Mouse (Mus musculus) neural tube, embryonic 14.5 days (tissue): ENCODE data around the gene Obscn. TPM values are rescaled to one million over a fixed set of nuclear protein-coding genes. Genes with fewer than 3 reads are reported as not detected.

ENCODE experiments used
- ATAC-seq: fragments of 200-750 bp; cut with Nextera tagmentation; 2 replicates; pipeline ENCODE4 v1.8.0; 2017; ENCODE audit warnings: low read depth, mild to moderate bottlenecking, moderate TSS enrichment, moderate library complexity
- H3K27ac ChIP-seq: fragments of 300-500 bp; sonication (generic); 2 replicates; pipeline ENCODE4 v1.5.1; 2014; ENCODE audit warnings: low read depth, mild to moderate bottlenecking, control low read depth, low read length, moderate library complexity, mixed read lengths
- H3K27me3 ChIP-seq: fragments of 300-500 bp; sonication (generic); 2 replicates; pipeline ENCODE4 v1.6.1; 2014; ENCODE audit warnings: low read length; ENCODE audit not compliant: control insufficient read depth, insufficient read depth
- H3K36me3 ChIP-seq: fragments of 300-500 bp; sonication (generic); 2 replicates; pipeline ENCODE4 v1.6.1; 2014; ENCODE audit warnings: low read length, mixed read lengths; ENCODE audit not compliant: control insufficient read depth, insufficient read depth
- H3K4me1 ChIP-seq: fragments of 300-500 bp; sonication (generic); 2 replicates; pipeline ENCODE4 v1.6.1; 2014; ENCODE audit warnings: low read length; ENCODE audit not compliant: control insufficient read depth, insufficient read depth
- H3K4me2 ChIP-seq: fragments of 300-500 bp; sonication (generic); 2 replicates; pipeline ENCODE4 v1.6.1; 2014; ENCODE audit warnings: mild to moderate bottlenecking, low read depth, low read length, control low read depth
- H3K4me3 ChIP-seq: fragments of 300-500 bp; sonication (generic); 2 replicates; pipeline ENCODE4 v1.5.1; 2014; ENCODE audit warnings: low read depth, low read length, control low read depth, mixed read lengths
- H3K9ac ChIP-seq: fragments of 300-500 bp; sonication (generic); replicated peaks from 2 replicates; pipeline ENCODE4 v1.6.1; 2014; ENCODE audit warnings: low read depth, mild to moderate bottlenecking, control low read depth, low read length, mixed read lengths
- H3K9me3 ChIP-seq: fragments of 300-500 bp; sonication (generic); 2 replicates; pipeline ENCODE4 v1.6.1; 2016; ENCODE audit warnings: low read length; ENCODE audit not compliant: control insufficient read depth
- WGBS: fragments of 180-500 bp; shearing (Covaris S2); extraction: QIAGEN DNeasy Blood & Tissue Kit; methylation state at CpG from one replicate; pipeline ENCODE4 v1.1.7; 2014; 5-methylcytosine and 5-hydroxymethylcytosine counted together
- polyA plus RNA-seq: library from polyadenylated mRNA; unstranded; fragments of >200 nt; fragmentation: Nextera tagmentation; extraction: Ambion mirVana; gene quantifications from 2 replicates; pipeline ENCODE4 v1.2.1, GENCODE M21; 2014

Gene Obscn
- polyA plus RNA-seq, 1 experiment from 2014 or later, result 0.74 TPM

DNA sequence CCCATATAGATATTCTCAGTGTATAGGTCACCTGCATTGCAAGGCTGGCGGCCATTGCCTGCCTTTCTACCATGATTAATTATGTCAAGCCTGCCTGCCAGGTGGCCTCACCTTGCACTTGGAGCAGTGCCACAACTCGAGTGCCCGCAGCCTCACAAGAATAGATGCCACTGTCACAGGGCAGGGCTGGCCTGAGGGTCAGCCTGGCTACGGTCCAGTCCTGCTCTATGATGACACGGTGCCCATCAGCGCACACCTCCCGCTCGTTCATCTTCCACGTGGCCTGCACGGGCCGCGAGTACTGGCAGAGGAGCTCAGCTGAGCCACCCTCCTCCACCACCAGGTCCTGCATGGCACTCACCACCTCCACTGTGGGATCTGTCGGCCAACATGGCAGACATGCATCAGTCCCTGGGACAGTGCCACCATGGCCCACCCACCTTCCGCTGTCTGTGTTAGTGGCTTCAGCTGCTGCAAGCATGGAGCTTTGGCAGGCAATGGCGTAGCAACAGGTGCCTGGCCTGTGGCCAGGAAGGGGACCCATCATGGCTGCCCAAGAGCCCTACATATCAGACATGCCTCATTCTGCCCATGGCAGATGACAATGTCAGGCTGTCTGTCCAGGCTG lies 91.4 kb downstream of the Obscn start:
- Histone ChIP-seq H3K27me3 (no peaks in the 10 kb centered on the region), H3K9ac (no peak overlapping the region), H3K36me3 (no peaks in the 10 kb centered on the region), H3K4me1 (no peaks in the 10 kb centered on the region), H3K9me3 (no peaks in the 10 kb centered on the region), H3K27ac (no peak overlapping the region), H3K4me2 (no peak overlapping the region), H3K4me3 (no peak overlapping the region)
- WGBS, result 92% methylated on average over 15 of the region's 15 CpGs
- ATAC-seq, result no peak

DNA sequence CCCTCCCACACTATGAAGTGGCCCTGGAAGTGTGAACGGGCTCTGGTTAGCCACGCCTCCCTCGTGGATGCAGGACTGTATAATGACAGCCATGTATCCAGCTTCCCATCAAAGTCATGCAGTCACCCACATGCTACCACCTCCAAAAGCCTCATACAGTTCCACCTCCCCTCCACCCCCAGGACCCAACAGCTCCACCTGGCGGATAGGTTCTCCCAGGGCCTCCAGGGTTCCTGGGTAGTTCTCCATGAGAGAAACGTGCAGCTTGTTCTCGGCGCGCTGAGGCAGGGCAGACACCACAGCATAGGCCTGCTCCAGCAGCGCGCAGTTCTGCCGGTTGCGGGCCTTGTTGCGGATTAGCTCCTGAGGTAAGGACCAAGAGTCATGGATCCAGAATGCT lies 107.2 kb downstream of the Obscn start:
- WGBS, result 91% methylated on average over 13 of the region's 13 CpGs
- Histone ChIP-seq H3K27me3 (no peaks in the 10 kb centered on the region), H3K4me1 (no peaks in the 10 kb centered on the region), H3K4me2 (no peak overlapping the region), H3K4me3 (no peak overlapping the region), H3K27ac (no peak overlapping the region), H3K9ac (no peak overlapping the region), H3K36me3 (no peaks in the 10 kb centered on the region), H3K9me3 (no peaks in the 10 kb centered on the region)
- ATAC-seq, result no peak

DNA sequence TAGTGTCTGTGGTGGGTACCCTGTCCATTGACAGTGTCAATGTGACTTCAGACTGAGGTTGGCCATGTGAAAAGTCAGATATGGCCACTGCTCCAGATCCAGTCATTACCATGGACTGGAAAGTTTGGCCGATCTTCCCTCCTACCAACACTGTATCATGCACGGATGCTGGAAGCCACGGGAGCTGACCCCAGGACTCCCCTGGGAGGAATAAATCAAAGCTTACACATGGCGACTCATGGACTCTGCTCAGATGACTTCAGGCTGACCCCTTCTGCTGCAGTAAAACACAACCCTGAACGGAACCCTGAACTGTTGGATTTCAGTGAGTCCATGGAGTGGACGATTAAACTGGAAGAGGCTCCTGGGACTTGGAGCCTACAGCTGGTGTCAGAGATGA lies 109.8 kb downstream of the Obscn start:
- no peaks in the 10 kb centered on the region for H3K36me3 ChIP-seq

DNA sequence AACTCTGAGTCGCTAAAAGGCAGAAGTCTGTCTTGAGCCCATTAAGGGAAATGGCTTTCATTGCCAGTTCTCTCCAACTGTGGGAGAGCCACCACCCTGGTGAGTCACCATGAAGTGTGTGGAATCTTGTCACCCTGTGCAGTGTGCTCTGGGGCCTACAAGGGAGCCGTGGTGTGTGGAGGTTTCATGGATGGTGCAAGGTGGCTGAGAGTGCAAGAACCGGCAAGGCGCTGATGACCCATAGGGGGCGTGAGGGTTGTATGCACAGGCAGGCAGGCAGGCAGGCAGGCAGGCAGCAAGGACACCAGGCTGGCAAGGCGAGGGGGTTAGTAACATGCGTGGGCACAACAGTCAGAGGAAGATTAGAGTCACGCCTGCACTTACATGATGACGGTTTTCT lies 121.2 kb downstream of the Obscn start:
- H3K4me1 ChIP-seq, result no peaks in the 10 kb centered on the region
- H3K4me2 ChIP-seq, result no peak overlapping the region
- ATAC-seq, result no peak
- H3K9me3 ChIP-seq, result no peaks in the 10 kb centered on the region
- H3K36me3 ChIP-seq, result no peaks in the 10 kb centered on the region
- no peak overlapping the region for H3K27ac ChIP-seq
- 35% methylated on average over 9 of the region's 9 CpGs for WGBS
- H3K4me3 ChIP-seq, result no peak overlapping the region
- no peaks in the 10 kb centered on the region for H3K27me3 ChIP-seq
- H3K9ac ChIP-seq, result no peak overlapping the region

More for the DNA sequence above, 109.8 kb downstream of the Obscn start:
- Histone ChIP-seq H3K9ac (no peak overlapping the region), H3K4me1 (no peaks in the 10 kb centered on the region), H3K27ac (no peak overlapping the region), H3K9me3 (no peaks in the 10 kb centered on the region), H3K4me2 (no peak overlapping the region), H3K27me3 (no peaks in the 10 kb centered on the region), H3K4me3 (no peak overlapping the region)
- WGBS, result 71% methylated on average over 6 of the region's 6 CpGs
- no peak for ATAC-seq

DNA sequence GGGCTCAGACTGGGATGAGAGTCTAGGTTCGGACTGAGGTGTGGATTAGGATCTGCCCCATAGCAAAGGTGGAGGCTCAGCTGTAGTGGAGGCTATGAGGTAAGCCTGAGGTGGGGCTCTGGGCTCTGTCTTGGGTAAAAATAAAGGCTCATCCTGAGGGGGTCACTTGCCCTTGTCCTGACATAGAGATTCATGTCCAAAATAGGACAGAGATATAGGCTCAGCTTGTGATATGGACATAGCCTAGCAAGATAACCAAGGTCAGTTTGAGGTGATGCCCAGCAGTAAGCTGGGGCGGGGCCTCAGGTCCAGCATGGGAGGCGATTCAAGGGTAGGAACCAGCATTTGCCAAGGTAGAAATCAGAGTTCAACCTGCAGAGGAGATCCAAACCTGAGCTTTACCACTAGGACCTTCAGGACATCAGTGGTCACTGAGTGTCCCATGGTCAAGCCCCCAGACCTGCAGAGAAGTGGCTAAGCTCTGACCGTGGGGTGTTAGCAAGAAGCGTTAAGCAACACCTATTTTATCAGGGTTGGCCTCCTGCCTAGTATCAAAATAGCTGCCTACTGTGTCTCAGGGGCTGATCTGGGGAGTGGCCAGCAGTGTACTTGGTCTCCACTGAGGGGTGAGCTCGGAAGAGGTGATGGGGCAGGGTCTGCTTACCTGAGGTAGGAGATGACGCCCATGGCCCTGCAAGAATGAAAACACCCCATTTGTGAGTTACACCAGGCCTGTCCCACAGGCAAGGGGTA lies 133.7 kb downstream of the Obscn start:
- no peaks in the 10 kb centered on the region for H3K27me3 ChIP-seq
- no peak overlapping the region for H3K4me3 ChIP-seq
- ATAC-seq, result no peak
- H3K36me3 ChIP-seq, result no peaks in the 10 kb centered on the region
- no peaks in the 10 kb centered on the region for H3K4me1 ChIP-seq
- WGBS, result 85% methylated on average over 7 of the region's 7 CpGs
- H3K4me2 ChIP-seq, result no peak overlapping the region
- no peak overlapping the region for H3K27ac ChIP-seq
- no peaks in the 10 kb centered on the region for H3K9me3 ChIP-seq
- no peak overlapping the region for H3K9ac ChIP-seq

DNA sequence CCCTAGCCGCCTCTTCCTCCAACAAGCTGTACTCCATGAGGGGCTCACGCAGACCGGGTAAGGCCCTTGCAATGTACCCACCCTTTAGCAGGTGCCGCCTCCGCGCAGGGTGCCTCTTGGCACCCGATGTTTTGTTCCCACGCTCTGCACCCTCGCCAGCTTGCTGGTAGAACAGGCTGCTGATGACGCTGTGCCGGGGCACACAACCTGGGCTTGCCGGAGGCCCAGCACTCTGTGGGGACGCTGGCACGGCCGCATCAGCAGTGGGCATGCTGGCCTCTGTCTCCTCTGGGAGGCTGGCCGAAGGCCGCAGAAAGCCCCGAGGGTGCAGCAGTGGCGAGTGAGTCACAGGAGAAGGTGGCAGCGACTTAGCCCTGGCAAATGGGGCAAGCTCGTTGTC lies 135.6 kb downstream of the Obscn start:
- Histone ChIP-seq H3K27me3 (no peaks in the 10 kb centered on the region), H3K4me1 (no peaks in the 10 kb centered on the region)

DNA sequence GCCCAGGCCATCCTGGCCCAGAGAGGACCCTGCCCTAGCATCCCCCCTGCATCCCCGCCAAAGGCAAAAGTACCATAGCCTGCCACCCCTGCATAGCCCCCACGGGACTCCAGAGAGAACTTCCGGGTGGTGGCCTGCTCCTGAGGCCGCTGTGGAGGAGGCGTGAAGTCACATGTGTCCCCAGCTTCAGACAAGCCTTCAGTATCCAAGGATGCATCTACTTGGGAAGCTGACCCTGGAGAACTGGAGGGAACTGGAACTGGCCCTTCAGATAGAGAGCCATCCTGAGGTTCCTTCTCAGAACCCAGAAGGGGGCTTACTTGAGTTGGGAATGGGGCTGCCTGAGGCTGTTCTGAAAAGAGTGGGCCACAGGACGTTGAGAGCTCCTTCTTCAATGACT lies 136.4 kb downstream of the Obscn start:
- no peak overlapping the region for H3K27ac ChIP-seq
- no peak for ATAC-seq
- no peak overlapping the region for H3K9ac ChIP-seq
- H3K4me2 ChIP-seq, result no peak overlapping the region
- H3K4me1 ChIP-seq, result no peaks in the 10 kb centered on the region
- no peak overlapping the region for H3K4me3 ChIP-seq
- H3K9me3 ChIP-seq, result no peaks in the 10 kb centered on the region
- peaks cover 2% of the 10 kb centered on the region; the same call in 1 of the 2 replicates for H3K27me3 ChIP-seq
- no peaks in the 10 kb centered on the region for H3K36me3 ChIP-seq
- 82% methylated on average over 6 of the region's 6 CpGs for WGBS

More for the DNA sequence above, 135.6 kb downstream of the Obscn start:
- Histone ChIP-seq H3K4me2 (no peak overlapping the region), H3K27ac (no peak overlapping the region), H3K36me3 (no peaks in the 10 kb centered on the region), H3K4me3 (no peak overlapping the region), H3K9me3 (no peaks in the 10 kb centered on the region), H3K9ac (no peak overlapping the region)
- ATAC-seq, result no peak
- WGBS, result 91% methylated on average over 21 of the region's 21 CpGs

DNA sequence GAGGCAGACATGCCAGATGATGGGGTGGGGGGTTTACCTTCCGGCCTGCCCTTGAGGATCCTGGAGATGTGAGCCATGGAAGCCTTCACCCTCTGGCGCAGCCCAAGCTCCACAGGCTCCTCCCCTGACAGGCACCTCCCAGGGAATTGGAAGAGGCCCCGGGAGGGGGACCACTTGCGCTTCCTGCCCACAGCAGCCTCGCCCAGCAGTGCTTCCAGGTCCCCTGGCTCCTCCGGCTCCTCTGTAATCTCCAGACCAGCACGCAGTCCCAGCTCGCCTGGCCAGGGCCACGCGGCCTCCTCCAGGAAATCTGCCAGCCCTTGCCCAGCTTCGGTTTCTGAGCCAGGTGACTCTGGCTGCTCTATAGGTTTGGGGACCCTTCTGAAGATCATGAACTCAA lies 137.0 kb downstream of the Obscn start:
- H3K36me3 ChIP-seq, result no peaks in the 10 kb centered on the region
- no peak overlapping the region for H3K4me2 ChIP-seq
- H3K9ac ChIP-seq, result no peak overlapping the region
- peaks cover 4% of the 10 kb centered on the region; the same call in 1 of the 2 replicates for H3K27me3 ChIP-seq
- no peaks in the 10 kb centered on the region for H3K9me3 ChIP-seq
- H3K27ac ChIP-seq, result no peak overlapping the region
- H3K4me1 ChIP-seq, result no peaks in the 10 kb centered on the region
- WGBS, result 66% methylated on average over 11 of the region's 11 CpGs
- H3K4me3 ChIP-seq, result no peak overlapping the region
- no peak for ATAC-seq

DNA sequence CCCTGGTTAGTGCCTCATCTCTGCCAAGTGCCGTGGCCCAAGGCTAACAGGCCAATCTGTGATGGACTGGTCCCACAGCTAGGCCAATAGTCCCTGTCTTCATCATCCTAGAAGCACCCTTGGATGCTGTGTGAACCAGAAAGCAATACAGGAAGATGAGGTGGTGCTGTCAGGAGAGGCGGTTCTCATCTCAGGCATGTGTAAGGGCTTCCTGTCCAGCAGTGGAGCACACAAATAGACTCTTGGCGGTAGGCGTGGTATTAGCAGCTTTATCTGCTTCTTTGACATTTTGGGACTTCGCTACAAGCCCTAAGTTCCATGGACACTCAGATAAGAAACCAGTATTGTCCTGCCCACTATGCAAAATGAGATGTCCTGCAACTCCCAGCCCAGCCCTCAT lies 138.7 kb downstream of the Obscn start:
- no peak overlapping the region for H3K27ac ChIP-seq
- no peak overlapping the region for H3K4me3 ChIP-seq
- H3K4me1 ChIP-seq, result no peaks in the 10 kb centered on the region
- no peaks in the 10 kb centered on the region for H3K9me3 ChIP-seq
- H3K9ac ChIP-seq, result no peak overlapping the region
- no peaks in the 10 kb centered on the region for H3K36me3 ChIP-seq
- H3K4me2 ChIP-seq, result no peak overlapping the region
- H3K27me3 ChIP-seq, result peaks cover 4% of the 10 kb centered on the region; the same call in 1 of the 2 replicates
- no peak for ATAC-seq
- WGBS, result 84% methylated on average over 5 of the region's 5 CpGs
